Comparison of ENCODE assay signal across 25 mouse cellular contexts in genomic region chr17:28058346-28058745, GRCm38 (mm10). TPM values are rescaled to one million over a fixed set of nuclear protein-coding genes. Genes with fewer than 3 reads are reported as not detected.
DNase-seq lines count a peak whose midpoint lies in the region; TF ChIP-seq lines count a peak whose summit lies in the region.
"Had no signal": no experiment of that assay in that cellular context is flagged by ENCODE, and none has a peak within 500 bp of the region (broad histone marks: within the 10 kb centered on the region; RNA-seq: fewer than 3 reads in every experiment).

No protein-coding gene starts in this region.

- peaks cover 59% of the 10 kb centered on the region for H3K4me1 ChIP-seq in E14TG2a.4 (replicated peaks; ENCODE audit: low read depth, low read length)
- peaks cover 31% of the 10 kb centered on the region for H3K4me1 ChIP-seq in limb, embryonic 10.5 days
- H3K4me1 ChIP-seq: forebrain, embryonic 13.5 days; hindbrain, embryonic 13.5 days had no signal

- no peak for TF ChIP-seq CTCF in E14TG2a.4 (conservative IDR thresholded peaks at IDR 0.05; ENCODE audit: low read length)

- peak overlapping the region; percentile 47 for H3K27ac ChIP-seq in limb, embryonic 10.5 days
- H3K27ac ChIP-seq: embryonic facial prominence, embryonic 13.5 days; forebrain, embryonic 13.5 days; hindbrain, embryonic 10.5 days; hindbrain, embryonic 13.5 days had no signal

- peak; percentile 54 for DNase-seq in lung, postnatal 10 days
- no peak for DNase-seq in lung, postnatal 14 days
- DNase-seq in limb, embryonic 10.5 days (ENCODE audit: low spot score): no peak
- no peak for DNase-seq in spleen, postnatal 10 days (ENCODE audit: low spot score in 2 of 2)
- no peak for DNase-seq in right cerebral cortex, postnatal 36 days (ENCODE audit: low spot score in 2 of 2)
- DNase-seq: adrenal gland, adult 8-10 months; adrenal gland, postnatal 25 days; cerebellum, adult 11-12 months; cerebellum, adult 8-10 months; cerebellum, postnatal 10 days; cerebellum, postnatal 36 days; embryo, embryonic 11 days; forebrain, postnatal 0 days; gastrocnemius, adult 2 months; gastrocnemius, postnatal 14 days; heart, adult 11 months; heart, postnatal 36 days had no signal

- H3K9me3 ChIP-seq in E14TG2a.4 (ENCODE audit: low read length): no peaks in the 10 kb centered on the region
- no peaks in the 10 kb centered on the region for H3K9me3 ChIP-seq in limb, embryonic 10.5 days (replicated peaks)
- H3K9me3 ChIP-seq: embryonic facial prominence, embryonic 10.5 days; embryonic facial prominence, embryonic 13.5 days; forebrain, embryonic 13.5 days; hindbrain, embryonic 10.5 days; hindbrain, embryonic 13.5 days had no signal

- 92% methylated on average over 13 of the region's 13 CpGs for WGBS in limb, embryonic 10.5 days

- no peaks in the 10 kb centered on the region for H3K27me3 ChIP-seq in E14TG2a.4 (ENCODE audit: insufficient read depth, low read length)
- H3K27me3 ChIP-seq in limb, embryonic 10.5 days (ENCODE audit: low read depth, poor library complexity, severe bottlenecking): no peaks in the 10 kb centered on the region
- H3K27me3 ChIP-seq: embryonic facial prominence, embryonic 13.5 days; forebrain, embryonic 13.5 days; hindbrain, embryonic 13.5 days had no signal

- peak overlapping the region; percentile 29; the same call in 1 of the 2 replicates for H3K4me3 ChIP-seq in E14TG2a.4 (replicated peaks; ENCODE audit: low read length)
- no peak overlapping the region for H3K4me3 ChIP-seq in limb, embryonic 10.5 days
- H3K4me3 ChIP-seq: embryonic facial prominence, embryonic 10.5 days; embryonic facial prominence, embryonic 13.5 days; erythroblast, embryonic 14.5 days; forebrain, embryonic 13.5 days; gastrocnemius, adult 2 months; hindbrain, embryonic 10.5 days; hindbrain, embryonic 13.5 days had no signal

- peaks cover 72% of the 10 kb centered on the region for H3K36me3 ChIP-seq in E14TG2a.4 (ENCODE audit: insufficient read depth, low read length)
- H3K36me3 ChIP-seq in limb, embryonic 10.5 days: peaks cover 51% of the 10 kb centered on the region

RNA-seq across cellular contexts. Expression of gene Tcp11, which starts 22.1 kb away (rescaled TPM):
- polyA plus RNA-seq in limb, embryonic 10.5 days (2016; fragmentation: Nextera tagmentation; extraction: Ambion mirVana): 0.97 and 1.1 TPM in 2 replicates
- polyA plus RNA-seq: C2C12; erythroblast, embryonic 14.5 days had no signal
